Mouse (Mus musculus) adrenal gland, postnatal 14 days (tissue): ENCODE measurements around the gene Ccn1. TPM values are rescaled to one million over a fixed set of nuclear protein-coding genes. Genes with fewer than 3 reads are reported as not detected.

ENCODE experiments used
- DNase-seq: peaks from one replicate; pipeline ENCODE4 v3.0.0; 2021; ENCODE audit warnings: mixed read lengths
- long read RNA-seq, 2 experiments: library from polyadenylated mRNA; stranded (forward); transcript quantifications; one replicate each; pipeline ENCODE4 v2.0.0; 2021
- total RNA-seq: library from RNA; stranded (reverse); gene quantifications from 2 replicates; pipeline ENCODE4 v1.2.3, GENCODE M21; 2021

Gene Ccn1
- total RNA-seq, result 25.5 and 27.8 TPM in 2 replicates
- long read RNA-seq, experiment 1, transcript Ccn1-201 (5 exons, 2,019 nt), result major isoform, 12 of 14 reads
- long read RNA-seq, experiment 1, partial matches to known transcripts, result 1 of 14 reads
- long read RNA-seq, experiment 1, other reads (novel, unspliced or antisense), result 1 of 14 reads
- long read RNA-seq, experiment 2, transcript Ccn1-201 (5 exons, 2,019 nt), result major isoform, 9 of 13 reads
- long read RNA-seq, experiment 2, partial matches to known transcripts, result 3 of 13 reads
- long read RNA-seq, experiment 2, other reads (novel, unspliced or antisense), result 1 of 13 reads

GRCm38 (mm10) chr3:145649852-145650202, at the start of gene Ccn1:
TSS of gene Ccn1 (minus strand) at chr3:145649981.
- peak; percentile 87 for DNase-seq

GRCm38 (mm10) chr3:145693361-145693760, 43.6 kb upstream of the Ccn1 start:
- peak; percentile 18 for DNase-seq

GRCm38 (mm10) chr3:145692037-145692436, 42.3 kb upstream of the Ccn1 start:
- DNase-seq, result peak; percentile 50

- no peak for DNase-seq
These were observed 41.6 kb upstream of the Ccn1 start for GRCm38 (mm10) chr3:145691415-145691814.

GRCm38 (mm10) chr3:145689271-145689670, 39.5 kb upstream of the Ccn1 start:
- no peak for DNase-seq

GRCm38 (mm10) chr3:145687836-145688235, 38.1 kb upstream of the Ccn1 start:
- DNase-seq, result peak; percentile 11

GRCm38 (mm10) chr3:145684604-145685441, 35.0 kb upstream of the Ccn1 start:
- peak; percentile 18 for DNase-seq

GRCm38 (mm10) chr3:145684201-145684600, 34.4 kb upstream of the Ccn1 start:
- DNase-seq, result no peak

- peak; percentile 13 for DNase-seq
These were observed 31.7 kb upstream of the Ccn1 start for GRCm38 (mm10) chr3:145681348-145681935.

GRCm38 (mm10) chr3:145680686-145681085, 30.9 kb upstream of the Ccn1 start:
- DNase-seq, result no peak

GRCm38 (mm10) chr3:145676212-145676611, 26.4 kb upstream of the Ccn1 start:
- DNase-seq, result no peak

- no peak for DNase-seq
These were observed 25.0 kb upstream of the Ccn1 start for GRCm38 (mm10) chr3:145674815-145675214.

- no peak for DNase-seq
These were observed 16.6 kb upstream of the Ccn1 start for GRCm38 (mm10) chr3:145666383-145666782.

GRCm38 (mm10) chr3:145656993-145657713, 7.4 kb upstream of the Ccn1 start:
- peak; percentile 38 for DNase-seq

- DNase-seq, result no peak
These were observed 5.2 kb upstream of the Ccn1 start for GRCm38 (mm10) chr3:145654944-145655343.

GRCm38 (mm10) chr3:145654028-145654427, 4.2 kb upstream of the Ccn1 start:
- no peak for DNase-seq

GRCm38 (mm10) chr3:145653191-145653940, 3.6 kb upstream of the Ccn1 start:
- DNase-seq, result peak; percentile 86

- no peak for DNase-seq
These were observed 2.7 kb upstream of the Ccn1 start for GRCm38 (mm10) chr3:145652322-145653131.

- DNase-seq, result no peak
These were observed 2.2 kb upstream of the Ccn1 start for GRCm38 (mm10) chr3:145651978-145652321.

GRCm38 (mm10) chr3:145651029-145651977, 1.5 kb upstream of the Ccn1 start:
- DNase-seq, result no peak
